Mouse (Mus musculus): Measurements from ENCODE around the gene Gm5901. TPM values are rescaled to one million over a fixed set of nuclear protein-coding genes. Genes with fewer than 3 reads are reported as not detected.
A peak's percentile ranks its signal among the peaks of the same experiment; 100 is the strongest.

Gene Gm5901
- polyA plus RNA-seq, 1 experiment from 2014 or later: not detected

GRCm38 (mm10) chr7:105373509-105373908 is 1.3 kb upstream of the Gm5901 start:
- H3K9ac ChIP-seq: no peak overlapping the region
- 23% methylated on average over 4 of the region's 4 CpGs for WGBS (ENCODE audit: insufficient replicate concordance)
- peaks cover 24% of the 10 kb centered on the region for H3K36me3 ChIP-seq (replicated peaks)
- ATAC-seq (ENCODE audit: insufficient read depth): no peak; the same call in 1 of the 2 replicates
- peak overlapping the region; percentile 19; the same call in 1 of the 2 replicates for H3K27ac ChIP-seq (replicated peaks)
- H3K27me3 ChIP-seq: no peaks in the 10 kb centered on the region
- H3K4me1 ChIP-seq (replicated peaks): peaks cover 3% of the 10 kb centered on the region; the same call in 1 of the 2 replicates
- H3K9me3 ChIP-seq (replicated peaks): no peaks in the 10 kb centered on the region
- no peak overlapping the region for H3K4me3 ChIP-seq (replicated peaks)
- no peak overlapping the region for H3K4me2 ChIP-seq

DNA sequence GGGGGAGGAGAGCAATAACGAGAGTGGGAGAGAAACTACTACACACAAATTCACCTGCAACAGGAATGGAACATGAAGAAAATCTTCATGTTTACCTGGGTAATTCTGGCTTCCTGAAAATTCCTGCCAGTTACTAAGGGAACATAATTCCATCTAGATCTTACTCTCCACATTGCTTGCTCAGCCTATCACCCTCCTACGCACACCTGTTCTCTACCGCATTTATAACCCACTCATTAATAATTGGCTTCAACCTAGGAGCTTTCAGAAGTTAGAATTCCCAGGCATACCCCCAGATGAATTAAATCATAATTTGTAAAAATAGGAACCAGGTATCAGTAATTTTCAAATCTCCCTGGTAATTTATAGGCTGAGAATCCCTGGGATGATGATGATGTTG is 862 bp upstream of the Gm5901 start:
- Histone ChIP-seq H3K36me3 (replicated peaks) (peaks cover 28% of the 10 kb centered on the region), H3K27me3 (no peaks in the 10 kb centered on the region), H3K4me2 (no peak overlapping the region), H3K4me3 (replicated peaks) (no peak overlapping the region), H3K9me3 (replicated peaks) (no peaks in the 10 kb centered on the region), H3K4me1 (replicated peaks) (peaks cover 3% of the 10 kb centered on the region; the same call in 1 of the 2 replicates), H3K9ac (no peak overlapping the region), H3K27ac (replicated peaks) (0 out of 2 replicates have a peak overlapping the region, but pooled peaks have one; percentile 19)
- 86% methylated on average over 3 of the region's 3 CpGs for WGBS (ENCODE audit: insufficient replicate concordance)
- no peak for ATAC-seq (ENCODE audit: insufficient read depth)

GRCm38 (mm10) chr7:105380329-105380728 is 5.5 kb downstream of the Gm5901 start:
- Histone ChIP-seq H3K27ac (replicated peaks) (no peak overlapping the region), H3K9me3 (replicated peaks) (no peaks in the 10 kb centered on the region), H3K4me1 (replicated peaks) (no peaks in the 10 kb centered on the region), H3K27me3 (no peaks in the 10 kb centered on the region), H3K36me3 (replicated peaks) (peaks cover 81% of the 10 kb centered on the region), H3K4me3 (replicated peaks) (no peak overlapping the region), H3K9ac (no peak overlapping the region), H3K4me2 (no peak overlapping the region)
- ATAC-seq (ENCODE audit: insufficient read depth): no peak
- WGBS (ENCODE audit: insufficient replicate concordance): 69% methylated on average over 3 of the region's 3 CpGs

- no peak for ATAC-seq (ENCODE audit: insufficient read depth)
- Histone ChIP-seq H3K9ac (no peak overlapping the region), H3K4me1 (replicated peaks) (no peaks in the 10 kb centered on the region), H3K4me3 (replicated peaks) (no peak overlapping the region), H3K27ac (replicated peaks) (no peak overlapping the region), H3K36me3 (replicated peaks) (peaks cover 66% of the 10 kb centered on the region), H3K9me3 (replicated peaks) (no peaks in the 10 kb centered on the region), H3K27me3 (no peaks in the 10 kb centered on the region), H3K4me2 (no peak overlapping the region)
- WGBS (ENCODE audit: insufficient replicate concordance): 73% methylated on average over 2 of the region's 2 CpGs
Observed at GRCm38 (mm10) chr7:105387696-105388095, 12.9 kb downstream of the Gm5901 start.

- Histone ChIP-seq H3K9ac (no peak overlapping the region), H3K36me3 (replicated peaks) (peaks cover 41% of the 10 kb centered on the region), H3K4me2 (no peak overlapping the region), H3K27ac (replicated peaks) (peak overlapping the region; percentile 48; the same call in 1 of the 2 replicates), H3K4me3 (replicated peaks) (no peak overlapping the region), H3K4me1 (replicated peaks) (no peaks in the 10 kb centered on the region), H3K27me3 (no peaks in the 10 kb centered on the region), H3K9me3 (replicated peaks) (no peaks in the 10 kb centered on the region)
- WGBS (ENCODE audit: insufficient replicate concordance): 65% methylated on average over 2 of the region's 2 CpGs
- no peak for ATAC-seq (ENCODE audit: insufficient read depth)
Observed at GRCm38 (mm10) chr7:105390236-105390635, 15.4 kb downstream of the Gm5901 start.

DNA sequence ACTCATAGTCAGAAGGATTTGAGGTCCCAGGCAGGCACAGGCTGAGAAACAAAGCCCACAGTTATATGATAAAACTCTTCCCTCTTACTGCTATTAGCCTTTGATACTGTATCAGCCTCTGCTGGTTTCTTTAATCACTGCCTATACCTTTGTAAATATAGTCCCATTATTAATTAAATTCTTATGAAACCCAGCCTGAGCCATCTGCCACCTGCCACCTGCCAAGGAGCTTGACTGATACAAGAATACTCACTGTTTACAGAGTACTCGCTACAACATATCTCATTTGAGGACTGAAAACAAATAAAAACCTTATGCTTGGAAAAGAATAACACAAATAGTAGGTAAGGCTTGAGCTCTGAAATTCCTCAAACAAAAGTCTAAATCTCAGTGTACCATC is 19.8 kb downstream of the Gm5901 start:
- Histone ChIP-seq H3K4me1 (replicated peaks) (peaks cover 16% of the 10 kb centered on the region), H3K4me3 (replicated peaks) (no peak overlapping the region), H3K27me3 (no peaks in the 10 kb centered on the region), H3K4me2 (no peak overlapping the region), H3K36me3 (replicated peaks) (peaks cover 5% of the 10 kb centered on the region), H3K27ac (replicated peaks) (no peak overlapping the region), H3K9ac (no peak overlapping the region), H3K9me3 (replicated peaks) (no peaks in the 10 kb centered on the region)
- no peak for ATAC-seq (ENCODE audit: insufficient read depth)
- WGBS (ENCODE audit: insufficient replicate concordance): 82% methylated on average over 1 of the region's 1 CpGs

DNA sequence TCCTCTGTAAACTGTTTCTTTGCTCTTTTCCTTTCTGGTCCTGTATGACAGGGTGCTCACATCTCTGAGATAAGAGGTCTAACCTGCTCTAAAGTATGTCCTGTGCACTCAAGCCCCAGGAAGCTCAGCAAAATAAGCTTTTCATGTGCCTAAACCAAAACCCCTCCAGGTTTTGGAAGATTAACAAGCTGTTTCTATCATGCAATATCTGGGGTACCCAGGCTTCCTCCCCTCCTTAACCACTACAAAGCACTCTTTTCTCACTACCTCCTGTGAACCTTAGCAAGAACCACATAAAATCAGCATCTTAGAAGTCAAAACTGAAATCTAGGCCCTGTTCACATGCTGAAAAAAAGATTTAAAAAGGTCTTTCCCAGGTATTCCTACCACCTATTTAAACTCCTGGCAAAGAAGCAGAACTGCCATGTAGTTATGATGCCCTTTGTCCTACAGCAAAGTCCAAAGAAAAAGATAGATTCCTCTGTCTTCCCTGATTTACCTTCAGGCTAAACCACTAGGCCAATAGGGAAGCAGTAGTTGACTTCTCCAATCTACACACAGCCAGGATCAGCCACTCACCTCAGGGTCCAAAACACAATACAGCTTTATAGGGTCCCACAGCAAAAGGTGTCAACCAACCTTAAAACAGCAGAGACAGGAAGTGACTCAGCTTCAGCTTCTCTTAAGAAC is 20.4 kb downstream of the Gm5901 start:
- Histone ChIP-seq H3K4me2 (no peak overlapping the region), H3K9ac (no peak overlapping the region), H3K9me3 (replicated peaks) (no peaks in the 10 kb centered on the region), H3K4me3 (replicated peaks) (no peak overlapping the region), H3K4me1 (replicated peaks) (peaks cover 18% of the 10 kb centered on the region), H3K27ac (replicated peaks) (no peak overlapping the region), H3K36me3 (replicated peaks) (no peaks in the 10 kb centered on the region), H3K27me3 (no peaks in the 10 kb centered on the region)
- no peak for ATAC-seq (ENCODE audit: insufficient read depth)

DNA sequence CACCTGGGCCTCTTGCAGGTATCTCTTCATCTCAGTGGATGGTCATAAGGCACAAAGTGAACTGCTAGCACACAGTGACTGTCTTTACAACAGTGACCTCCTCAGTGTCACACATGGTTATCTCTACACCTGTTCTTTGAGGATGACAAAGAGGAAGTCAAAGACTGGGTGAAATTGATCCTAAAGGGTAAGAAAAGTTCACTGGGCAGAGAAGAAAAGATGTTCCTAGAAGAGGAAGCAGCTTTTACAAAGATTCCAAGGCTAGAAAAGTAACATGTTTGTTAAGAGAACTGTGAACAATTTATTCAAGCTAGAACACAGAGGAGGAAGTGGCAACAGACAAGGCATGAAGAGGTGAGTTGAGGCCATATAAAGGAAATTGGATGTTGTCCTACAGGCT is 21.3 kb downstream of the Gm5901 start:
- H3K9ac ChIP-seq: no peak overlapping the region
- no peaks in the 10 kb centered on the region for H3K36me3 ChIP-seq (replicated peaks)
- peaks cover 26% of the 10 kb centered on the region for H3K4me1 ChIP-seq (replicated peaks)
- no peak overlapping the region for H3K4me2 ChIP-seq
- no peak overlapping the region for H3K27ac ChIP-seq (replicated peaks)
- H3K27me3 ChIP-seq: no peaks in the 10 kb centered on the region
- H3K9me3 ChIP-seq (replicated peaks): no peaks in the 10 kb centered on the region
- no peak overlapping the region for H3K4me3 ChIP-seq (replicated peaks)
- ATAC-seq (ENCODE audit: insufficient read depth): no peak

DNA sequence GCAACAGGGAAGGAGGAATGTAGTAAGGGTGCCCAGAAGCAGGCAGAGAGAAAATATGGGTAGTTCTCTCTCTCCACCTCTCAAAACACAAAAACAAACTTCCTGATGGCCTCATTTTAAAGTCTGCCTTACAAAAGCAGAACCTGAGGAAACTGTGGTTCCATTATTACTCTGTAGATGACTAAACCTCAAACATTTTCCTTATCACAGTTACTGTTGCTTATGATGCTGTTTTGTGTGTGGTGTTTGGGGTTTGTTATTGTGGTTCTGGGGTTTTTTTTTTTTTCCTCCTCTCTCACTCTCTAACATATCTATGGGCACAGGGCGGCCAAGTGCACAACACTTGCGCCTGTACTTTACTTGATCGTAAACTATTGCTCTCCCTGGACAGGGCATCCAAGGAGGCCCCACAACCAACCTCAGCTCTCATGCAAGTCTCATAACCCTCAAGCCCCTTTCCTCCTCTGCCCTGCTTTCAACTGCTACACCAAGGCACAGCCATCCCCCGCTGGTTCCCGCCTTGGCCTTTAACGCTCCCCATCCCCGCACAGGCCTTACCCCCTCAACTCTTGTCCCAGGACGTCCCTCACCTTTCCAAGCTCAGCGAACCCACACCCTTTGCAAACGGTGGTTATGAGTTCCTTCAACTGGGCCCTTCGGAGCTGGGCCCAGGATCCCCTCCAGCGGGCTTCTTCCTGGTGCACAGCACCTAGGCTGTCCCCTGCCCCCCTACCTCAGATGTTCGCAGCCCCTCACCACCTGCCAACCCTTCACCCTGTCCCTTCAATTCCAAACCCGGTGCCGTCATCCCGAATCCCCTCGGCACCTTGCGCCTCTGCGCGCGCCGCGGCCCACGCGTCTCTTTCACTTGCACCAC is 24.5 kb downstream of the Gm5901 start:
- Histone ChIP-seq H3K36me3 (replicated peaks) (no peaks in the 10 kb centered on the region), H3K9ac (peak overlapping the region; percentile 85), H3K27me3 (no peaks in the 10 kb centered on the region), H3K4me3 (replicated peaks) (peak overlapping the region; percentile 84), H3K4me2 (peak overlapping the region; percentile 94), H3K9me3 (replicated peaks) (no peaks in the 10 kb centered on the region), H3K27ac (replicated peaks) (peak overlapping the region; percentile 85), H3K4me1 (replicated peaks) (peaks cover 27% of the 10 kb centered on the region)
- no peak for ATAC-seq (ENCODE audit: insufficient read depth)
- WGBS (ENCODE audit: insufficient replicate concordance): 0% methylated on average over 25 of the region's 25 CpGs

DNA sequence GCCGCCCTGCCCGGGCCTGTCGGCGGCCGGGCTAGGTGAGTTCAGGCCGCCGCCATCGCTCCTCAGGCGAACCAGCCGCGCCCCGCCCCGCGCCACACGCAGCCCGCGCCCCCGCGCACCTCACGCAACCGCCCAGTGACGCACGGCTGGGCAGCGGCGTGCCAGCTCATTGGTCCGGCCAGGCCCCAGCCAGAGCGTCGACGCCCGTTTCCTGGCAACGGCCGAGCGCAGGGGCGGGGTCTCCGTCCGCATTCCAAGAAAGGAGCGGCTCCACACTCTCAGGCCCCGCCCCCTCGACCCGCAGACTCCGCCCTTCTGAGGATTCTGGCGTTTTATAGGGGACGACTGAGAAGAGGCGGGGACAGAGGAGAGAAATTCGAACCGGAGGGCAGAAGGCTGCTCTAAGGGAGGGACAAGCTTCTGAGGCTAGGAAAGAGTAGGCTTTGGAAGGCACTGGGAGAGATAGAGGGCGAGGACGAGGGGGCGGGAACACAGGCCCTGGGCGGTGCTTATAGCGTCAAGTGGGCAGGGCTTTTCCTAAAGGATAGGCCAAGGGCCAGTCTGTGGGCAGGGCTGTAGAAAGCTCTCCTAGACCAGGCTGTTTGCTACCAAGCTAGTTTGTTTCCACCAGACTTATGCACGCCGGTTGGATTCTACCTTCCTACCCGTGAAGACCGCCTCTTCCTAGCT is 25.2 kb downstream of the Gm5901 start, which contains the start of gene Fam160a2:
Fam160a2 (minus strand) TSS at position 120 of the 690 bp plus-strand sequence.
- no peaks in the 10 kb centered on the region for H3K27me3 ChIP-seq
- peaks cover 27% of the 10 kb centered on the region for H3K4me1 ChIP-seq (replicated peaks)
- peak within 1 kb of the TSS; percentile 92 for H3K27ac ChIP-seq (replicated peaks)
- H3K36me3 ChIP-seq (replicated peaks): no peaks in the 10 kb centered on the region
- H3K9ac ChIP-seq: peak within 1 kb of the TSS; percentile 85
- WGBS (ENCODE audit: insufficient replicate concordance): under 1% methylated on average over 55 of the region's 55 CpGs
- peak within 1 kb of the TSS; percentile 94 for H3K4me2 ChIP-seq
- ATAC-seq (ENCODE audit: insufficient read depth): peak; percentile 96
- peak within 1 kb of the TSS; percentile 84 for H3K4me3 ChIP-seq (replicated peaks)
- H3K9me3 ChIP-seq (replicated peaks): no peaks in the 10 kb centered on the region

DNA sequence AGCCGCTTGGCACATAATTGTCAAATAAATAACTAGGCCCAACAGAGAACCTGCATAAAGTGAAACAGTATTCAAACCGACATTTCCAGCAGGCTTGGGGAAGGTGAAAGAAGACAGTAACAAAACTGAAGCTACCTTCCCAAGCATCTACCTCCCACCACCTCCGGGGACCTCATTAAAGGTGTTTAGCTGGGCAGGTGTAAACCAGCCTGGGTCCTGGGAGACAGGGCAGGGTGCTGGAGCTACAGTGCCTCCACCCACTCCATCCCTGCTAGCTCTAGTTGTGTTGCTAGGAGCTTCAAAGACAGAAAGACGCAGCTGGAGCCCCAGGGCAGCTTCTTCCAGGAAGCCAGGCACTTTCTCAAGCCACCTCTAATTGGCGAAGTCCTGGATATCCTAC is 29.4 kb downstream of the Gm5901 start, which contains the start of gene Cnga4:
Cnga4 (plus strand) TSS at position 301 of the 400 bp plus-strand sequence.
- H3K36me3 ChIP-seq (replicated peaks): no peaks in the 10 kb centered on the region
- no peak for ATAC-seq (ENCODE audit: insufficient read depth)
- no peak within 1 kb of the TSS for H3K4me3 ChIP-seq (replicated peaks)
- no peak within 1 kb of the TSS for H3K4me2 ChIP-seq
- H3K27ac ChIP-seq (replicated peaks): no peak within 1 kb of the TSS
- H3K9ac ChIP-seq: no peak within 1 kb of the TSS
- H3K9me3 ChIP-seq (replicated peaks): no peaks in the 10 kb centered on the region
- H3K27me3 ChIP-seq: peaks cover 4% of the 10 kb centered on the region; the same call in 1 of the 2 replicates
- H3K4me1 ChIP-seq (replicated peaks): peaks cover 14% of the 10 kb centered on the region
- WGBS (ENCODE audit: insufficient replicate concordance): 52% methylated on average over 5 of the region's 5 CpGs
